ENCODE assay signal across 9 mouse cellular contexts in the genomic region with DNA sequence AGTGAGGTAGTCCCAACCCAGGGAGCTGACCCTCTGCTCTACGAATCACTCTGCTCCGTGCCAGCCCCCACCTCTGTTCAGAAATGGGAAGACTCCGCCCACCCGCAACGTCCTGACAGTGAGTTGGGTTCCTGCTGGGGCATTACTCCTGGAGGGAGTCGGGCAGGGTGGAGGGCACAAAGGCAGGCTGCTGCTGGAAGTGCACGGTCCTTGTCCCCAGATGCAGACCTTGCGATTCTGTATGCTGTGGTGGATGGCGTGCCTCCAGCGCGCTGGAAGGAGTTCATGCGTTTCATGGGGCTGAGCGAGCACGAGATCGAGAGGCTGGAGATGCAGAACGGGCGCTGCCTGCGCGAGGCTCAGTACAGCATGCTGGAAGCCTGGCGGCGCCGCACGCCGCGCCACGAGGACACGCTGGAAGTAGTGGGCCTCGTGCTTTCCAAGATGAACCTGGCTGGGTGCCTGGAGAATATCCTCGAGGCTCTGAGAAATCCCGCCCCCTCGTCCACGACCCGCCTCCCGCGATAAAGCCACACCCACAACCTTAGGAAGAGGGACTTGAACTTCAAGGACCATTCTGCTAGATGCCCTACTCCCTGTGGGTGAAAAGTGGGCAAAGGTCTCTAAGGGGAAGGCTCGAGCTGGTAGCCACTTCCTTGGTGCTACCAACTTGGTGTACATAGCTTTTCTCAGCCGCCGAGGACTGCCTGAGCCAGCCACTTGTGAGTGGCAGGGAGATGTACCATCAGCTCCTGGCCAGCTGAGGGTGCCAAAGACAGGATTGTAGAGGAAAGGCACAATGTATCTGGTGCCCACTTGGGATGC. TPM values are rescaled to one million over a fixed set of nuclear protein-coding genes. Genes with fewer than 3 reads are reported as not detected.
DNase-seq lines count a peak whose midpoint lies in the region; ATAC-seq lines count a peak whose summit lies in the region.
"Had no signal": no experiment of that assay in that cellular context is flagged by ENCODE, and none has a peak within 500 bp of the region (broad histone marks: within the 10 kb centered on the region; RNA-seq: fewer than 3 reads in every experiment).

No protein-coding gene starts in this region.

- peak overlapping the region; percentile 45 for H3K4me2 ChIP-seq in neural tube, embryonic 14.5 days (ENCODE audit: low read depth, low read length)

- H3K9ac ChIP-seq in neural tube, embryonic 14.5 days (replicated peaks; ENCODE audit: low read depth, low read length): 0 out of 2 replicates have a peak overlapping the region, but pooled peaks have one; percentile 22

- H3K4me3 ChIP-seq in hindbrain, embryonic 10.5 days: peak overlapping the region; percentile 34
- peak overlapping the region; percentile 23 for H3K4me3 ChIP-seq in neural tube, embryonic 14.5 days (ENCODE audit: low read depth, low read length)

- H3K27ac ChIP-seq in hindbrain, embryonic 10.5 days: peak overlapping the region; percentile 50; the same call in 1 of the 2 replicates
- H3K27ac ChIP-seq in neural tube, embryonic 14.5 days (ENCODE audit: low read depth, low read length): no peak overlapping the region
- H3K27ac ChIP-seq: macrophage had no signal

- H3K4me1 ChIP-seq in hindbrain, embryonic 10.5 days (replicated peaks): peaks cover 40% of the 10 kb centered on the region
- H3K4me1 ChIP-seq in neural tube, embryonic 14.5 days (ENCODE audit: control insufficient read depth, insufficient read depth, low read length): no peaks in the 10 kb centered on the region

- peaks cover 75% of the 10 kb centered on the region for H3K27me3 ChIP-seq in hindbrain, embryonic 10.5 days (ENCODE audit: insufficient read depth, poor library complexity, severe bottlenecking)
- H3K27me3 ChIP-seq in neural tube, embryonic 14.5 days (ENCODE audit: control insufficient read depth, insufficient read depth, low read length): peaks cover 19% of the 10 kb centered on the region

- intact Hi-C loops in left cerebral cortex, postnatal 14 days (cut with DNase I): loop anchor here (5.0 kb wide), 1 partner anchor 34 kb away; no protein-coding TSS in a partner anchor

- WGBS in hindbrain, embryonic 10.5 days: 22% methylated on average over 38 of the region's 38 CpGs
- 13% methylated on average over 38 of the region's 38 CpGs for WGBS in neural tube, embryonic 14.5 days

- H3K36me3 ChIP-seq in hindbrain, embryonic 10.5 days: peaks cover 41% of the 10 kb centered on the region
- H3K36me3 ChIP-seq in neural tube, embryonic 14.5 days (ENCODE audit: control insufficient read depth, insufficient read depth, low read length): 0 out of 2 replicates have a peak, but pooled peaks cover 2% of the 10 kb centered on the region

- DNase-seq in embryo, embryonic 11 days: peak; percentile 43
- DNase-seq in embryo, embryonic 10.5 days (ENCODE audit: low spot score): no peak
- DNase-seq in 3T3-L1 (ENCODE audit: low read depth, low spot score): peak; percentile 64
- DNase-seq in brain, adult 2 months (ENCODE audit: low read depth, low spot score): peak; percentile 63
- no peak for DNase-seq in hindbrain, embryonic 10.5 days (ENCODE audit: low spot score)
- DNase-seq in left cerebral cortex, postnatal 14 days (ENCODE audit: low spot score in 2 of 2): peak; percentile 61 to 86

- peak; percentile 65 for ATAC-seq in neural tube, embryonic 14.5 days (ENCODE audit: low read depth)
- no peak for ATAC-seq in erythroid progenitor cell, adult 5-6 weeks (replicated peaks; ENCODE audit: low FRiP score, poor library complexity, severe bottlenecking)

- H3K9me3 ChIP-seq in hindbrain, embryonic 10.5 days: no peaks in the 10 kb centered on the region
- H3K9me3 ChIP-seq in neural tube, embryonic 14.5 days (ENCODE audit: control insufficient read depth, low read length): no peaks in the 10 kb centered on the region

RNA-seq across cellular contexts. Expression of a gene that starts 12.5 kb away (rescaled TPM):
- polyA plus RNA-seq in hindbrain, embryonic 10.5 days (2016; fragmentation: Nextera tagmentation; extraction: Ambion mirVana): 26.8 and 27.1 TPM in 2 replicates
- 10 to 100 TPM; 11.5 to 12.3 TPM for total RNA-seq in left cerebral cortex, postnatal 14 days (2021)
- 6.5 and 15.0 TPM in 2 replicates for polyA plus RNA-seq in neural tube, embryonic 14.5 days (2014; fragmentation: Nextera tagmentation; extraction: Ambion mirVana)
- total RNA-seq in erythroid progenitor cell, adult 5-6 weeks (2015; ENCODE audit: low replicate concordance): 8.3 and 11.7 TPM in 2 replicates
- total RNA-seq in erythroid progenitor cell, adult 5-6 weeks (2017; ENCODE audit: low replicate concordance): 2.3 and 20.7 TPM in 2 replicates

RNA-seq across cellular contexts. Expression of a gene that starts 18.9 kb away (rescaled TPM):
- 0.13 and 0.20 TPM in 2 replicates for polyA plus RNA-seq in hindbrain, embryonic 10.5 days (2016; fragmentation: Nextera tagmentation; extraction: Ambion mirVana)
- total RNA-seq in left cerebral cortex, postnatal 14 days (2021): under 1 TPM; 0.13 to 0.30 TPM
- 0.09 and 0.13 TPM in 2 replicates for polyA plus RNA-seq in neural tube, embryonic 14.5 days (2014; fragmentation: Nextera tagmentation; extraction: Ambion mirVana)
- total RNA-seq in erythroid progenitor cell, adult 5-6 weeks (2015; ENCODE audit: low replicate concordance): not detected in 2 replicates
- total RNA-seq in erythroid progenitor cell, adult 5-6 weeks (2017; ENCODE audit: low replicate concordance): not detected in 2 replicates
- polyA plus RNA-seq: macrophage had no signal

RNA-seq across cellular contexts. Expression of a gene that starts 41.2 kb away (rescaled TPM):
- polyA plus RNA-seq in hindbrain, embryonic 10.5 days (2016; fragmentation: Nextera tagmentation; extraction: Ambion mirVana): 0.40 and 0.42 TPM in 2 replicates
- 1 to 10 TPM; 2.9 TPM for total RNA-seq in left cerebral cortex, postnatal 14 days (2021)
- polyA plus RNA-seq in neural tube, embryonic 14.5 days (2014; fragmentation: Nextera tagmentation; extraction: Ambion mirVana): 0.67 and 0.77 TPM in 2 replicates
- total RNA-seq in erythroid progenitor cell, adult 5-6 weeks (2015; ENCODE audit: low replicate concordance): 2.9 and 7.6 TPM in 2 replicates
- total RNA-seq in erythroid progenitor cell, adult 5-6 weeks (2017; ENCODE audit: low replicate concordance): not detected in 2 replicates

RNA-seq across cellular contexts. Expression of a gene that starts 48.0 kb away (rescaled TPM):
- 21.0 and 22.7 TPM in 2 replicates for polyA plus RNA-seq in hindbrain, embryonic 10.5 days (2016; fragmentation: Nextera tagmentation; extraction: Ambion mirVana)
- total RNA-seq in left cerebral cortex, postnatal 14 days (2021): 1 to 10 TPM; 8.8 to 9.3 TPM
- 11.0 and 14.8 TPM in 2 replicates for polyA plus RNA-seq in neural tube, embryonic 14.5 days (2014; fragmentation: Nextera tagmentation; extraction: Ambion mirVana)
- total RNA-seq in erythroid progenitor cell, adult 5-6 weeks (2015; ENCODE audit: low replicate concordance): 0.84 and 5.0 TPM in 2 replicates
- 2.8 and 3.5 TPM in 2 replicates for total RNA-seq in erythroid progenitor cell, adult 5-6 weeks (2017; ENCODE audit: low replicate concordance)

Comparison
In these comparisons a context has a peak if more than half of its experiments do, and no peak if none do; other contexts are left out.
1. DNase-seq: peak in embryo, embryonic 11 days (single experiment), 3T3-L1 (single experiment), brain, adult 2 months (single experiment) and left cerebral cortex, postnatal 14 days (2 of 2); none in embryo, embryonic 10.5 days (single experiment) and hindbrain, embryonic 10.5 days (single experiment).